Mouse (Mus musculus): Measurements from ENCODE around the gene Ttll12. TPM values are rescaled to one million over a fixed set of nuclear protein-coding genes. Genes with fewer than 3 reads are reported as not detected.

Gene Ttll12
- polyA plus RNA-seq, 1 experiment from 2014 or later = 53.0 TPM

- ATAC-seq (no peak), DNase-seq (ENCODE audit: low read depth, low spot score) (no peak)
- TF ChIP-seq CTCF (IDR thresholded peaks at IDR 0.05) = no peak
- H3K27me3 ChIP-seq = peaks cover 18% of the 10 kb centered on the region
- CTCF ChIA-PET = no interaction called here
- in situ Hi-C loops (cut with MboI; ENCODE audit: low pct_unique_long_range_greater_than_20kb) = no loop called here
- POLR2A ChIA-PET = no interaction called here
These were observed 20.3 kb upstream of the Ttll12 start for GRCm38 (mm10) chr15:83615245-83615644.

- POLR2A ChIA-PET = interaction anchor here (0.8 kb wide), 1 partner anchor 13 kb away, joined by 3 read pairs; no protein-coding TSS in a partner anchor
- no peak for TF ChIP-seq CTCF (IDR thresholded peaks at IDR 0.05)
- CTCF ChIA-PET = interaction anchor here (0.9 to 1.5 kb wide), 4 partner anchors 13 to 90 kb away, joined by 3 to 4 read pairs (median 3); no protein-coding TSS in a partner anchor
- in situ Hi-C loops (cut with MboI; ENCODE audit: low pct_unique_long_range_greater_than_20kb) = no loop called here
- ATAC-seq (peak; percentile 28), DNase-seq (ENCODE audit: low read depth, low spot score) (no peak)
- H3K27me3 ChIP-seq = peaks cover 15% of the 10 kb centered on the region
These were observed 12.3 kb upstream of the Ttll12 start for GRCm38 (mm10) chr15:83607115-83607802.

GRCm38 (mm10) chr15:83606700-83607099, 11.7 kb upstream of the Ttll12 start:
- POLR2A ChIA-PET = interaction anchor here (0.8 kb wide), 1 partner anchor 13 kb away, joined by 3 read pairs; no protein-coding TSS in a partner anchor
- ATAC-seq (no peak), DNase-seq (ENCODE audit: low read depth, low spot score) (no peak)
- no peak for TF ChIP-seq CTCF (IDR thresholded peaks at IDR 0.05)
- in situ Hi-C loops (cut with MboI; ENCODE audit: low pct_unique_long_range_greater_than_20kb) = no loop called here
- H3K27me3 ChIP-seq = peaks cover 12% of the 10 kb centered on the region
- CTCF ChIA-PET = interaction anchor here (0.9 to 1.5 kb wide), 4 partner anchors 12 to 89 kb away, joined by 3 to 4 read pairs (median 3); no protein-coding TSS in a partner anchor

GRCm38 (mm10) chr15:83606216-83606615, 11.3 kb upstream of the Ttll12 start:
- ChIA-PET CTCF (interaction anchor here (0.7 kb wide), 1 partner anchor 12 kb away, joined by 3 read pairs; no protein-coding TSS in a partner anchor), POLR2A (no interaction called here)
- TF ChIP-seq CTCF (IDR thresholded peaks at IDR 0.05) = no peak
- peaks cover 9% of the 10 kb centered on the region for H3K27me3 ChIP-seq
- ATAC-seq = no peak
- in situ Hi-C loops (cut with MboI; ENCODE audit: low pct_unique_long_range_greater_than_20kb) = no loop called here
- DNase-seq (ENCODE audit: low read depth, low spot score) = no peak

GRCm38 (mm10) chr15:83603426-83603825, 8.5 kb upstream of the Ttll12 start:
- POLR2A ChIA-PET = no interaction called here
- no peaks in the 10 kb centered on the region for H3K27me3 ChIP-seq

GRCm38 (mm10) chr15:83603046-83603396, 8.1 kb upstream of the Ttll12 start:
- CTCF ChIA-PET = no interaction called here
- TF ChIP-seq CTCF (IDR thresholded peaks at IDR 0.05) = no peak
- no peak for DNase-seq (ENCODE audit: low read depth, low spot score)
- in situ Hi-C loops (cut with MboI; ENCODE audit: low pct_unique_long_range_greater_than_20kb) = no loop called here
- no peaks in the 10 kb centered on the region for H3K27me3 ChIP-seq
- no peak for ATAC-seq
- POLR2A ChIA-PET = interaction anchor here (0.9 kb wide), 1 partner anchor 9 kb away, joined by 3 read pairs; no protein-coding TSS in a partner anchor

More at GRCm38 (mm10) chr15:83603426-83603825, 8.5 kb upstream of the Ttll12 start:
- in situ Hi-C loops (cut with MboI; ENCODE audit: low pct_unique_long_range_greater_than_20kb) = no loop called here
- no peak for TF ChIP-seq CTCF (IDR thresholded peaks at IDR 0.05)
- ATAC-seq = no peak
- CTCF ChIA-PET = no interaction called here
- DNase-seq (ENCODE audit: low read depth, low spot score) = no peak

GRCm38 (mm10) chr15:83602372-83603045, 7.6 kb upstream of the Ttll12 start:
- DNase-seq (ENCODE audit: low read depth, low spot score) = no peak
- no peak for TF ChIP-seq CTCF (IDR thresholded peaks at IDR 0.05)
- in situ Hi-C loops (cut with MboI; ENCODE audit: low pct_unique_long_range_greater_than_20kb) = no loop called here
- ChIA-PET CTCF (no interaction called here), POLR2A (interaction anchor here (0.9 kb wide), 1 partner anchor 8 kb away, joined by 3 read pairs; no protein-coding TSS in a partner anchor)
- ATAC-seq = no peak
- no peaks in the 10 kb centered on the region for H3K27me3 ChIP-seq

GRCm38 (mm10) chr15:83601185-83601584, 6.2 kb upstream of the Ttll12 start:
- H3K27me3 ChIP-seq = no peaks in the 10 kb centered on the region
- no peak for ATAC-seq
- in situ Hi-C loops (cut with MboI; ENCODE audit: low pct_unique_long_range_greater_than_20kb) = no loop called here

GRCm38 (mm10) chr15:83596833-83597232, 1.9 kb upstream of the Ttll12 start:
- TF ChIP-seq CTCF (IDR thresholded peaks at IDR 0.05) = no peak
- POLR2A ChIA-PET = no interaction called here
- ATAC-seq = no peak
- CTCF ChIA-PET = no interaction called here
- in situ Hi-C loops (cut with MboI; ENCODE audit: low pct_unique_long_range_greater_than_20kb) = no loop called here
- no peak for DNase-seq (ENCODE audit: low read depth, low spot score)
- no peaks in the 10 kb centered on the region for H3K27me3 ChIP-seq

More at GRCm38 (mm10) chr15:83601185-83601584, 6.2 kb upstream of the Ttll12 start:
- ChIA-PET POLR2A (no interaction called here), CTCF (no interaction called here)
- TF ChIP-seq CTCF (IDR thresholded peaks at IDR 0.05) = no peak
- no peak for DNase-seq (ENCODE audit: low read depth, low spot score)

GRCm38 (mm10) chr15:83595364-83595711, 381 bp upstream of the Ttll12 start:
- in situ Hi-C loops (cut with MboI; ENCODE audit: low pct_unique_long_range_greater_than_20kb) = no loop called here
- ATAC-seq (no peak), DNase-seq (ENCODE audit: low read depth, low spot score) (no peak)
- H3K27me3 ChIP-seq = no peaks in the 10 kb centered on the region
- ChIA-PET CTCF (no interaction called here), POLR2A (no interaction called here)
- TF ChIP-seq CTCF (IDR thresholded peaks at IDR 0.05) = no peak

Data from Patski (cell line).